Mouse (Mus musculus) urinary bladder, adult 2 months (tissue): ENCODE data around the gene F11r. TPM values are rescaled to one million over a fixed set of nuclear protein-coding genes. Genes with fewer than 3 reads are reported as not detected.

ENCODE experiments used
- DNase-seq: peaks from one replicate; pipeline ENCODE4 v3.0.0; 2022; ENCODE audit warnings: low spot score
- polyA plus RNA-seq: library from polyadenylated mRNA; depleted of rRNA; stranded (reverse); fragments of >200 nt; gene quantifications from 2 replicates; pipeline ENCODE4 v1.2.3, GENCODE M21; 2012

The F11r gene
- polyA plus RNA-seq, 1 experiment: 76.3 TPM

DNA sequence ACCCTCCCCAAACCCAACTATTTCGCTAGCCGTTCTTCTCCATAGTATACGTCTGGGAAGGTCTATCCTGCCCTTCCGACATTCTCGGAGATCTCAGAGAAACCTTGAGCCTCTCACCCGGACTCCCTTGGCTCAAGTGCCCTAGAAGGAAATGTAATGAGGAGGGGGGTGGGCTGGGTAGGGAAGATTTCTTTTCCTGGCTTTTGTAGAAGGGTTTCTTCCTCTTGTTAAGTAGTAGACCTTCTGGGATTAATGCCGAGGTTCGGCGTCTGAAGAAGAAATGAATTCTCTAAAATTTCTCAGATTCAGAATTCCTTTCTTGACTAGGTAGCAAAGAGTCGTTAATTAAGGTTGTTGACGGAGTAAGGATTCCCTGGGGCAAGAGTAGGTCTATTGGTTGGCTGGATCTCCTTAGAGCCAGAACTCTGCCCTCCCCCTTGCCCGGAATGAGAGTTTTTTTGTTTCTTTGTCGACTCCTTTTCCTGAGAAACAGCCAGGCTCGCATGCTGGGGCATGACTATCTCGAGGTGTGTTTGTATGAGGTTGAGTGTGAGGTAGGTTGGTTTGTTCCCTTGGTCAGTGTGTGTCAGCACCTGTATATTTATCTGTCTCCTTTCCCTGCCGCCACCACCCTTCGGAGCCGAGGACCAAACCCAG lies 807 bp downstream of the F11r start:
- peak; percentile 47 for DNase-seq

DNA sequence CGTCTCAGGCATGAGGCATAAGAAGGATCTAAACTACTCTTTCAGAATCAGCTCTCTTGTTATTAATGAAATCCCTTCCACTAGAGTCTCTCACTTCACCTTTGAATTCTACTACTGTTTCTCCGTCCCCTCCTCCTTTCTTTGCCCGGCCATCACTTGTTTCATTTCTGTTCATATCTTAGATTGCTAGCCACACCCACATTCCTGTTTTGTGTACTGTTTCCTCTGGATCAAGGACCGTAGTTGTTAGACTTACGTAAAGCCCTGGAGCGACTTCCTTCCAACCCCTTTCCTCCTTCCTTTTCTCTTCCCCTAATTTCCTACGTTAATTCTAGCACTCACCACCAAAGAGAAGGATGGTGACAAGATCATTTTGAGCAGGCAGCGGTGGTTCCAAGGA lies 1.7 kb downstream of the F11r start:
- DNase-seq: no peak

DNA sequence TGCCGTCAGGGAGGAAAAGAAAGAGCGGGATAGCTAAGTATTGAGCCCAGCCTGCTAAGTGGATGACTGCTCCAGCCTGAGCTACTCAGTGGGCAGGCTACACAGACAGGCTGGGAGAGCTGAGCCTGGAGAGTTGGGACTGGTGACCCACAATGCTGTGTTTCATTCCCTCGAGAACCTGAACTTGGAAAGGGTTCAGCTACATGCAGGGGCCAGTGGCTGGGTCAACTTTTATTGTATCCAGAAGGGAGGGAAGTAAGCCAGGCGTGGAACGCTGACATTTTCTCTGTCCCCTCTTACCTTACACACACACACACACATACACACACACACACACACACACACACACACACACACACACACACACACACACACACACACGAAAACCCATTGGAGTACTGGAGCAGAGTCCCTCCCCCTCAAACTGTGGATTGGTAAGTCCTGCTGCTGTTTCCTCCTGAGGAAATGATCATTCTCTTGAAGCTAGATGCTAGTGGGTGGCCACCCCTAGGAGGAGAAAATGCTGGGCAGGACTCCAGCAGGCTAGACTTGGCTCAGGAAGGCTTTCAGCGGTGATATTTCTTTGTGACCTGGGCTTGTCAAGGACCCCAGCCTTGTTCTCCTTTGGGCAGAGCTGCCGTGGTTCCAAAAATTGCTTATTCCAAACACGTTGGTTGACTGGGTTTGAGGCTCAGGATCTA lies 2.8 kb downstream of the F11r start:
- DNase-seq: no peak

DNA sequence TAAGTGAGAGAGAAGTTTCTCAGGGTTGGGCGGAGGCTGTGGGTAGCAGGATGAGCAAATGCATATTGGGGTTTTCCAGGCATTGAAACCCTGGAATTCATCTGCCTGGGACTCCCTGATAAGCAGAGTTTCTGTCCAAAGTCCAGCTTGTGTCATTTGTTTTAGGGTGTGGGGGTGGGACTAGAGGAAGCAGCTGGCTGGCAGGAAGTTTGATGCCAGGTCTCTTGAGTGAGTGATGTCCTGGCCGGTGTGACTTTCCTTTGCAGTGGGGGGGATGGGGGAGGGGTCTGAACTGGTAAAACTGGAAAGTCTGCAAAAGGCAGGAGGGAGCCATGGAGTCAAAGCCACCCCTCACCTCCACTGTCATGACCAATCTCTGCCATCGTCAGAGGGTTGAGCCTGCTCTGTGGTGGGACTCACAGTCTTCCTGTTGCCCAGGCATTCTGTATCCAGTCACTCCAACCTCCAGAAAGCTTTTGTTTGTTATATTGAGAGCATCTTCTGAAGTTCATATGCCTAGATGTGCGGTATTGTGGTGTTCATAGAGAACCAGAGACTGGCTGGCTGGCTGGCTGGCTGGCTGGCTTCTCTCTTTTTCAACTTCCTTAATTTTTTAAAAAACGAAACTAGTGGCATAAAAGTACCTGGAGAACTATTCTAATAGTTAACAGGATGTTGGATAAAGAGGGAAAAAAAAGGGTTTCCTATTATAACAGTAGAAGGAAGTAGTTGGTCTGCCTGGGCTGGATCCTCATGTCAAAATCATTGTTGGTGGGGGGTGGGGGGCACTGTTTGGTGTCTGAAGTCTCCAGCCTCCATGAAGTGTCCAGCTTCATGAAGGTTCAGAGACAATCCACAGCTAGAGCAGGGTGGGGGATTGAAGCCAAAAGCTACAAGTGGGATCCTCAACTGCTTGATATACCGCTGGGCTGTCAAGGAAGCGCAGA lies 4.4 kb downstream of the F11r start:
- DNase-seq: no peak

DNA sequence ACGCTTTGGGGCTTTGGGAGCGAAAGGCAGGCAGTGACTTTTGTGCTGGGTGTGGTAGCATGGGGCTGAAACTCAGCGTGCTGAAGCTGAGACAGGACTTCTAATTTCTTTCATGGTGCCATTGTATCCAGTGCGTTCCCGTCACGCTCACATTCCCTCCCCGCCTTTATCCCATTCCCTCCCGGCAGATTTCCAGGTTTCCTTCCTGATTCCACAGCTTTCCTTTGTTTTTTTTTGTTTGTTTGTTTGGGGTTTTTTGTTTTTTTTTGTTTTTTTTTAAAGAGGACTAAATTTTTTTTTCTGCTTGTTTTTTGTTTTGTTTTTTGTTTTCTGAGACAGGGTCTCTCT lies 5.1 kb downstream of the F11r start:
- DNase-seq: no peak

DNA sequence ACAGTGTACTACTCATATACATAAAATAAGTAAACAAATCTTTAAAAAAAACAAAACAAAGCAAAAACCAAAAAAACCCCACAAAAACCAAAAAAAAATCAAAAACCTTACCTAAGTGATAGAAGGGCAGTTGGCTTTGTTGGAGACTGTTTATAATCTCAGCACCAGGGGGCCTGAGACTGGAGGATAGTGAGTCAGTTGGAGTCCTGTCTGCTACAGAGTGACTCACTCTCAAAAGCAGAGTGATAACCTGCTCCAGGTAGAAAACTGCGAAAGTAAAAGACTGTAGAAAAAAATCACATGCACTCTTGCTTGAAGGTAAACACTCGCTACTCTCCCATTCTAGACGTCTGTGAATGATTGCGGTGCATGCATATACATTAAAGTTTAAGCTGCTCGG lies 7.7 kb downstream of the F11r start:
- DNase-seq: no peak

DNA sequence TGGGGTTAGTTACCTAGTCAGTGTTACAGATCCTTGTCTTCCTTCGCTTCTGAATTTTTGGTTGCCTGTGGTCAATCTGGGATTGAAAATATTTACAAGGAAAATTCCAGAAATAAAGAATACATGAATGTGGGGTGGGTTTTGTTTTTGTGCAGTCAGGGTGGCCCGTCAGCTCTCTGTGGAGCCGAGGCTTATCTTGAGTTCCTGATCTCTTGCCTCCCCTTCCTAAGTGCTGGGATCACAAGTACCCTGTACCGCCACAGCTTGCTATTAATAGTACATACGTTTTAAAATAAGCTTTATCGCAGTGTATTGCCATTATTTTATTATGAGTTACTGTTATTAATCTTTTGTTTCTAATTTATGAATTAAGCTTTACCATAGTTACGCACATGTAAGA lies 9.5 kb downstream of the F11r start:
- no peak for DNase-seq

DNA sequence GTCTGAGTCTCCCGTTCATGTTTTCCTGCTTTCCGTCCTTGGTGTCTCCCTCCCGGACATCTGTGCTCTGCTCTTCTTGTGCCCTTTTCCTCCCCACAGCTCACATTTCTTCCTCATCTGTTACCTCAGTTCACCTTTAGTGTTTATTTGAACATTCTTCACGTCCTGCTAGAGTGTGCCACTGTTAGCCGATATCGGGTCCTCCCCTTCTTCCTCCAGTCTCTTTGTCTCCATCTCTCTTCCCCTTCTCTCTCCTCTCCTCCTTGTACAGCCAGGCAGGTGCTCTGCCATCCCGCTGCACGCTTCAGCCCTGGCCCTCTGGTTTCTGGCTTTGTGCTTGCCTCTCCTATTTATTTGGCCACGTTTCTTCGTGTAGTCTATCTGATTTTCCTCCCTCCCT lies 10.4 kb downstream of the F11r start:
- no peak for DNase-seq

DNA sequence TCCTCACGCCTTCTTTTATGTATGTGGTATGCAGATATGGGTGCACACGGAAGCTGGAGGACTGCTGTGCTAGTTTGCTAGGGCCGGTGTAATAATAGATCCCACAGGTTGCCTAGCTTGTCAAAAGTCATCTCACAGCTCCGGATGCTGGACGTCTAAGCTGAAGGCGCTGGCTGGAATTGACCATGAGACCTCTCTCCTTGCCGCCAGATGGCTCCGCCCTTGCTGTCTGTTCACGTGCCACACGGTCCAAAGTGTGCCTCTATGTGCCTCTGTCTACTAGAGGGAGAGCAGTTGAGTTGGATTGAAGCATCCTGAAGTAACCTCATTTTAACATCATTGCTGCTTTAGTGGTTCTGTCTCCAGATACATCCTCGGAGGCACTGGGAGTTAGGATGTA lies 12.7 kb downstream of the F11r start:
- DNase-seq: no peak

DNA sequence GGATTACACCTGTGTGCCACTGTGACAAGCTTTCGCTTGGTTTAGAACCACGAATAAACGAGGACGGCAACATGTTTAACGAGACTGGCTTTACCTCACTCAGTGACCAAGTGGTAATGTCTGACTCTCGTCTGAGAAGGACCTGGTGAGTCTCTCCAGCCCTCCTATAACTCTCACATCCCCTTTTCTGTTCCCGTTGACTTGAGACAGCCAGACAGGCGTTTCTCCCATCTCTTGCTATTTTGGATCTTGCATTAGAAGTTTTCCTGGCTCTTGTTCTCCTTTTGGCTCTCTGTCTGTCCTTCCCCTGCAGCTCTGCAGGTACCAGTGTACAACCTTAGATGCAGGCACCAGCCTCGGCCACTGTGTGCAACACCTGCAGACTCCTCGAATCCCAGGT lies 13.7 kb downstream of the F11r start:
- DNase-seq: no peak

DNA sequence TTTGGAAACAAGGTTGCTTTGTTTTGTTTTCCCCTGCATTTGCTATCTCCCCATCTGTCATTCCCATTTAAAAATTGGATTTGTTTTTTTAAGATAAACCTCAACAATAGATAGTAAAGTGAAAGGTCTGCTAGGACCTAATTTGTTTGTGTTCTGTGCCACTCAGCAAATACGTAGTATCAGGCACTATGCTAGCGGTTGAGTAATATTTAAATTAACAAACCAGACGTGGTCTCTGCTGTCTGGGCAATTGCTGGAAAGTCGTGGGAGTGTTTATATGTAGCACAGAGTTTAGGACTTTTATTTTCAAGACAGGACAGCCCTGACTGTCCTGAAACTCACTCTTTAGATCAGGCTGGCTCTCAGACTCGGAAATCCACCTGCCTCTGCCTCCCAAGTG lies 15.2 kb downstream of the F11r start:
- DNase-seq: no peak

DNA sequence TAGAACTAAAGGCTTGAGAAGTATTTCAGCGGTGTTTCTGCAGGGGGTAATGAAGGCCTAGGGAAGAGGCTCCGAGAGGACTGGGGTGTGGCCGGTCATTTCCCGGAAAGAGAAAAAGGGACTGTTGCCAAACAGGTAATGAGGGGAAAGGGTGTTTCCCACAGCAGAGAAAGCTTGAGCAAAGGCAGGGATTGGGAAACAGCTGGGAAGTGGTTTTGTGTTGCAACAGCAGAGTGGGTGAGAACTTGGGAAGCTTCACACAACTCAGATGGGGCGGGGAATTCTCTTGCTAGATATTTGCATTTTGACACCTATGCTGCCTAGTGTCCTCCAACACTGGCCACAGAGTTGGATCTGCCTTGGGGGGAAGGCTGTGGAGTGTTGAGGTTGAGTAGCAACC lies 15.6 kb downstream of the F11r start:
- no peak for DNase-seq

DNA sequence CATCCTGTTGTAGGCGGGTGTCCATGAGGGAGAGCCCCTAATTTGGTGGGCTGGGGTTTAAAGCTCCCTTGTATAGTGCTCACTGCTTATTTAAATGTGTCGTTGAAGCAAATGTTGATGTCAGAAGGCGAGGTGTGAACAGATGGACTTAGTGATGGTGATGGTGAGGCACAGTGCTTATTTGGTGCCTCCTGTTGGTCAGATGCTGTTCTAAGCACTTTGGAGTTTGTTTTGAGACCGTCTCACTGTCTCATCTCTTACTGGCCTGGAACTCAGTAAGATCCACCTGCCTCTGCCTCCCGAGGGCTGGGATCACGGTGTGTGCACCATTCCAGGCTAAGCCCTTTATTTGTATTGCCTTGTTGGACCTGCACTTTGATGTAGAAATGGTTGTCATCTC lies 17.6 kb downstream of the F11r start:
- DNase-seq: no peak

DNA sequence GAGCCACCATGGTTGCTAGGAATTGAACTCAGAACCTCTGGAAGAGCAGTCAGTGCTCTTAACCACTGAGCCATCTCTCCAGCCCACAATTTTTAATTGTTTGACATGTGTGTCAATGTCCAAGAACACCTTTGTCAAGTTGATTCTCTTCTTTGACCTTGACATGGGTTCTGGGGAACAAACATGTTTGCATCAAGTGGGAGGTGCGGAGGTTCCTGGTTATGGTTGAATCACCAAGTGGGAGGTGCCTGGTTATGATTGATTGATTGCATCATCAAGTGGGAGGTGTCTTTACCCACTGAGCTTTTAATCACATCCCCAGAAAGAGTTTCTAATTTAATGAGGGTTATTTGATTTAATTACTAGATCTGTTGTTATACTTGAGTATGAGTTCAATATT lies 20.2 kb downstream of the F11r start:
- no peak for DNase-seq

DNA sequence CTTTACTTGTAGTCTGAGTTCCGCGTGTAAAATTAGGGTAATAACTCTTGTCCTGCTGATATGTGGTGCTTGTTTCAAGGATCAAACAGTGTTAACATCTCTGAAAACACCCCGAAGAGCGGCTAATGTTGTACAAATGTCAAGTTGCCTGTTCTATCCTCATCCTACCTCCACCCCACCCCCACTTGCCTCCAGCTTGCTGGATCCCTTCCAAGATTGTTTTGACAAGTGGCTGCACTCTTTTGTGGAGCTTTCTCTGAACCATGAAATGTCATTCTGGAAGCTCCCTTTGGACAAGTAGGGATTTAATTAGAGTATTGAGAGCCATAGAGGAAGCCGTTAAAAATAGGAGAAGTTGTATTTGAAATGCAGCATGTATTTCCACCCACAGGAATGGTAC lies 22.5 kb downstream of the F11r start:
- no peak for DNase-seq

DNA sequence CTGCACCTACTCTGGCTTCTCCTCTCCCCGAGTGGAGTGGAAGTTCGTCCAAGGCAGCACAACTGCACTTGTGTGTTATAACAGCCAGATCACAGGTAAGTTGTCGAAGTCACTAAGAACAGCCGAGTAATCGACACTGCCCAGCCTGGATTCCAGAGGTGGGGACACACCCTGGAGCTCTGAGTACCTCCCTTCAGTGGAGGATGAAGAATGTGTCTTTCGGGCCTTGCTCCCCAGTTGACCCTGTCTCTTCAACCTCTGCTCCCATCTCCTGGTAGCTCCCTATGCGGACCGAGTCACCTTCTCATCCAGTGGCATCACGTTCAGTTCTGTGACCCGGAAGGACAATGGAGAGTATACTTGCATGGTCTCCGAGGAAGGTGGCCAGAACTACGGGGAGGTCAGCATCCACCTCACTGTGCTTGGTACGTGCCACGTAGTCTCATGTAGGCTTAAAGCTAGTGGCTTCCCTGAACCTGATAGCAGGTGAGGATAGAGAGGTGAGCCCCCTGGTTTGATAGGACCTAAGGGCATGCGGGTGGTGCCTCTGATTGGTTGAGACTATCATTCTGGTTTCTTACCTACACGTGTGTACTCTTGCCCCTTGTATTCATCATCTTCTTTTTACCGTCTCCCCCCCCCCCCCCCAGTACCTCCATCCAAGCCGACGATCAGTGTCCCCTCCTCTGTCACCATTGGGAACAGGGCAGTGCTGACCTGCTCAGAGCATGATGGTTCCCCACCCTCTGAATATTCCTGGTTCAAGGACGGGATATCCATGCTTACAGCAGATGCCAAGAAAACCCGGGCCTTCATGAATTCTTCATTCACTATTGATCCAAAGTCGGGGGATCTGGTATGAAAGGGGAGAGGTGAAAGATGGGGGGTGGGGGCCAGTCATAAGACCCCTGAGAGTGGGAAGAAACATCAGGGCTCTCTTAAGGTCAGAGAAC lies 23.5 kb downstream of the F11r start:
- DNase-seq: no peak

DNA sequence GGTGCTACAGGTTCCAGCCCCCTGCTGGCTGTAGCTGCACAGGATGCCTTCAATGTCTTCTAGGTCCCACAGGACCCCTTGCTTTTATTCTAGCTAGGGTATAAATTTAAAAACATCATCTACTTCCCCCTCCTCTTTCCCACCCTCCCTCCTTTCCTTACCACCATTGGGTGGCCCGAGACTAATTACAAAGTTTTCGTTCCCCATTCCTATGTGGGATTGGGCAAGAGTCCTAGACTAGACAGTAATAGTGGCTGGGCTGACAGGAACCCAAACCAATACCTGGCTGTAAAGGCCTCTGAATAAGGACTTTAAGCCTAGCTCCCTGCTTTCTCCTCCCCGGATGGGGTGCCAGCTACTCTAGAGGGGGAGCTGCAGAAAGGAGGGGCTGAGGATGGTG lies 25.8 kb downstream of the F11r start:
- DNase-seq: no peak

DNA sequence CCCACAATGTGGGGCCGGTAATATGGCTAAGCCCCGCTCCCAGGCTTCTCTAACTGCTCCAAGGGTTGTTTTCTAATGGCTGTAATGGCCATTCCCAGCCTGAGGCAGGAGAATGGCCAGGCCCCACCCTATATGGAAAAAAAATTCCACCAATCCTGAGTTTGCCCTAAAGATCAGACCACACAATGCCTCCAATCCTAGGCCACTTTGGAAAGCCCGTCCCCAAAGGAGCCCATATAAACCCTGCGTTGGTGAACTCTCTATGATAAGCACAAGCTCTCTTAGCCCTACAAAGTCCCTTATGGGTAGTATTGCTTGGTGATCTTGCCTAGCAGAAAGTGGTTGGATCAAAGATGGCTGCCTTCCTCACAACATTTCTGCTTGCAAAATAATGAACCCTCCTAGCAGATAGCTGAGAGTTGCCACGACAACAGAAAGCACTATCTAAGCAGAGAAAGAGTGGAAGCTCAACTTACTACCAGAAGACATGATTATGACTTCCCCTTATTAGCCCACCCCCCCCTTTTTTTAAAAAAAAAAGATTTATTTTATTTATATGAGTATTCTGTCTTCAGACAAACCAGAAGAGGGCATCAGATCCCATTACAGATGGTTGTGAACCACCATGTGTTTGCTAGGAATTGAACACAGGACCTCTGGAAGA lies 28.5 kb downstream of the F11r start:
- no peak for DNase-seq

DNA sequence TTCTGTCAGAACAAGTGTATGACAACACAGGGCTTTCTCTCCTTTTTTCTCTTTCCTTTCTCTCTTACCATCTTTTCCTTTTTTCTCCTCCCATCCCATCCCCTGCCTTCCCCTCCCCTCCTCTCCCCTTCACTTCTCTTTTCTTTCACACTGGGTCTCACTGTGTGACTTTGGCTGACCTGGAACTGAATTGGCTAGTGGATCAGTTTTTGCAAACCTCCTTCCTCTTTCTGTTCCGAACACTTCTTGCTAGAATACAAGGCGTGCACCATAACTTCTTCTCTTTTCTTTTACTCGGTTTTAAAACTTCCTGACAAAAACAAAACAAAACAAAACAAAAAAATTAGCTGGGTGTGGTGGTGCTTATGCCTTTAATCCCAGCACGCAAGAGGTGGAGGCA lies 29.2 kb downstream of the F11r start:
- no peak for DNase-seq

DNA sequence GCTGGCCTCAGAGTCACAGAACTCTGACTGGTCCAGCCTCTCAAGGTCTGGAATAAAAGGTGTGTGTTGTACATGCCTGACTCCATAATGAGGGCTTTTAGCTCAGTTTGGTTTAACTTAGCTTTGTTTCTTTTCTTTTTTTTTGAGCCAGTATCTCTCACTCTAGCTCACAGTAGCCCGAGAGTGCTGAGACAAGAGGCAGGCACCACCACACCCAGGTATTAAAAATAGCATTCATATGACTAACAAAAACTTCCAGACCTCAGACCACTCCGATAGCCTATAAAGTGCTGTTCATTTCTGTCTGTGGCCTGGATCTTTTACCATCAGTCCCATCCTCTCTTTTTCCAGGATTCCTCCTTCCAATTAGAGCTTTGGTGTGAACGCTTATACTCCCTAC lies 32.3 kb downstream of the F11r start:
- DNase-seq: no peak

DNA sequence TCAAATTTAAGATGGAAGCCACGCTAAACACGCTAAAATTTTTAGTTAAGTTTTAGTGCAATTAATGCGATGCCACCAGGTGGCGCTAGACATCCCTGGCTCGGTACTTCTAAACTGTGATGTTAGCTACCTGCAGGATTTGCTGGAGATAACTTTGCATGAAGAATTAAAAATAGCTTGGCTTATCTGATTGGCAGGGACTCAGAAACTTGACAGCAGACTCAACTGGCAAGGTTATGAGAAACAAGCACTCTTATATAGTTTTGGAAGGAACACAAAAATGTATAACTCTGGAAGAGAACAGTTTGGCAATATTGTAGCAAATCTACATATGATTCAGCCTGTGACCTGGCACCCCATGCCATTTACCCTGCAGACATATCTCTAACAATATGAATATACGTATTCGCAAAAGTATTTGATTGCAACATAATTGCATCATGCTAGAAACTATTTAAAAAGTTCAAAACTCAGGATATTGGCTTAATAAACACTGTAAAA lies 33.1 kb downstream of the F11r start:
- DNase-seq: no peak
